Mouse (Mus musculus): Measurements from ENCODE around the gene Nrn1.

DNA sequence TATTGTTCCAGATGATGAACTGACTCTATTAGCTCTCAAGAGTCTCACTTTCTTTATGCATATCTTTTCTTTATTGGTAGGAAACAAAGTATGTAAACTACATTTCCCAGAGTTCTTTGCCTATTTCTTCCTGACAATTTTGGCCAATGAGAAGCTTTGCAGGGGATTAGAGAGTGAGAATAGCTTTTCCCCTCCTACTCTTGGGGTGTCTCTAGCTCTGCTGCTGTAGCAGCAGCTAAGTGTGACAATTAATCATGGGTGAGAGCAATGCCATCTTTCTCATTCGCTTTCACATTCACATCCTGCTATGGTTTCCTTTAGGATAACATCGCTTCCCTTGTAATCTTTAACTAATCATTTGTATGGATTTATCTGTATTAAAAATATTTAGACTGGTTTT, 18.2 kb downstream of the Nrn1 start:
- TF ChIP-seq POLR2A (IDR thresholded peaks at IDR 0.05; ENCODE audit: borderline replicate concordance, insufficient read depth, low read length) (no peak), CTCF (IDR thresholded peaks at IDR 0.05; ENCODE audit: borderline replicate concordance, insufficient read depth, low read depth, low read length) (no peak)
